Mouse (Mus musculus): ENCODE measurements at regions not wholly inside any gene's neighbourhood (a gene's known extent, or its start where the extent isn't known, plus 50 kb on each side); places are given as distances from the start of the nearest gene placed in this dataset.

DNA sequence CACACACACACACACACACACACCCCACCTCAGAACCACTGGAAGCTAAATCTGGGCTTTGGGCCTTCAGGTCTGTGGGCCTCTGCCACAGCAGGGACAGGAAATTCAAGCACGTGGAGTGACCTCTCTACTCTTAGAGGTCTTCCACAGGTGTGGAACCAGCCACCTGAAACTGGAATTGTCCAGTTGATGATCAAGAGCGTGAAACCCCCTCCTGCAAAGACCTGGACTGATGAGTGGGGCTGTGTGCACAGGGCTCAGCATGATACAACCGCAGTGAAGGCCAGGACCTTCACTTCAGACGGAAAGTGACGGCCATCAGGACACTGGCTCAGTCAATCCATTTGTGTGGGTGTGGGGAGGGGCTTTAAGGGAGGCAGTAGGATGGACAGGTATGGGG is 72.5 kb downstream of the Sik1 start:
- no peak for TF ChIP-seq EP300 (IDR thresholded peaks at IDR 0.05; ENCODE audit: low read depth)
- TF ChIP-seq CTCF (IDR thresholded peaks at IDR 0.05; ENCODE audit: low read depth) = no peak

Measured in heart, postnatal 0 days (tissue).